Mouse (Mus musculus) heart, embryonic 14.5 days (tissue): ENCODE measurements around the gene Rflnb. TPM values are rescaled to one million over a fixed set of nuclear protein-coding genes. Genes with fewer than 3 reads are reported as not detected.

ENCODE experiments used
- ATAC-seq: fragments of 200-750 bp; cut with Nextera tagmentation; 2 replicates; pipeline ENCODE4 v1.8.0; 2017; ENCODE audit warnings: low read depth, moderate TSS enrichment; ENCODE audit not compliant: insufficient number of reproducible peaks, insufficient read depth, low FRiP score
- H3K27ac ChIP-seq, 2 experiments: fragments of 200-500 bp in 1 of 2; fragments of 300-500 bp in 1 of 2; sonication (generic) in 1 of 2; replicated peaks in 1 of 2; 2 replicates each; pipeline ENCODE4 v1.5.1; 2012 to 2014; ENCODE audit warnings: low read depth in 2 of 2, low read length in 2 of 2, control low read depth in 1 of 2, mild to moderate bottlenecking in 1 of 2, mixed read lengths in 1 of 2; ENCODE audit not compliant: control insufficient read depth in 1 of 2, insufficient read depth in 1 of 2
- H3K27me3 ChIP-seq: fragments of 300-500 bp; sonication (generic); 2 replicates; pipeline ENCODE4 v1.6.1; 2014; ENCODE audit warnings: mild to moderate bottlenecking, low read length, control low read depth; ENCODE audit not compliant: control insufficient read depth, insufficient read depth
- H3K36me3 ChIP-seq: fragments of 300-500 bp; sonication (generic); 2 replicates; pipeline ENCODE4 v1.6.1; 2014; ENCODE audit warnings: mild to moderate bottlenecking, control low read depth, low read length, mixed read lengths; ENCODE audit not compliant: control insufficient read depth, insufficient read depth
- H3K4me1 ChIP-seq, 2 experiments: fragments of 200-500 bp in 1 of 2; fragments of 300-500 bp in 1 of 2; sonication (generic) in 1 of 2; 2 replicates each; pipeline ENCODE4 v1.6.1; 2012 to 2014; ENCODE audit warnings: low read length in 2 of 2, control low read depth in 1 of 2, mixed read lengths in 1 of 2; ENCODE audit not compliant: control insufficient read depth in 2 of 2, insufficient read depth in 2 of 2
- H3K4me2 ChIP-seq: fragments of 300-500 bp; sonication (generic); 2 replicates; pipeline ENCODE4 v1.6.1; 2014; ENCODE audit warnings: mild to moderate bottlenecking, low read length
- H3K4me3 ChIP-seq, 2 experiments: fragments of 200-500 bp in 1 of 2; fragments of 300-500 bp in 1 of 2; sonication (generic) in 1 of 2; 2 replicates each; pipeline ENCODE4 v1.5.1; 2012 to 2014; ENCODE audit warnings: low read length in 2 of 2, mild to moderate bottlenecking in 2 of 2, control low read depth in 1 of 2, low read depth in 1 of 2, moderate library complexity in 1 of 2; ENCODE audit not compliant: control insufficient read depth in 1 of 2, insufficient read depth in 1 of 2
- H3K9ac ChIP-seq: fragments of 300-500 bp; sonication (generic); 2 replicates; pipeline ENCODE4 v1.6.1; 2014; ENCODE audit warnings: mild to moderate bottlenecking, low read length
- H3K9me3 ChIP-seq: fragments of 300-500 bp; sonication (generic); 2 replicates; pipeline ENCODE4 v1.6.1; 2016; ENCODE audit warnings: low read length, control low read depth; ENCODE audit not compliant: control insufficient read depth
- WGBS: fragments of 180-500 bp; shearing (Covaris S2); extraction: QIAGEN DNeasy Blood & Tissue Kit; methylation state at CpG from one replicate; pipeline ENCODE4 v1.1.7; 2014; 5-methylcytosine and 5-hydroxymethylcytosine counted together
- polyA plus RNA-seq: library from polyadenylated mRNA; unstranded; fragments of >200 nt; fragmentation: Nextera tagmentation; extraction: Ambion mirVana; gene quantifications from 2 replicates; pipeline ENCODE4 v1.2.1, GENCODE M21; 2014

Rflnb gene
- polyA plus RNA-seq, 1 experiment from 2014 or later, result 11.5 TPM

DNA sequence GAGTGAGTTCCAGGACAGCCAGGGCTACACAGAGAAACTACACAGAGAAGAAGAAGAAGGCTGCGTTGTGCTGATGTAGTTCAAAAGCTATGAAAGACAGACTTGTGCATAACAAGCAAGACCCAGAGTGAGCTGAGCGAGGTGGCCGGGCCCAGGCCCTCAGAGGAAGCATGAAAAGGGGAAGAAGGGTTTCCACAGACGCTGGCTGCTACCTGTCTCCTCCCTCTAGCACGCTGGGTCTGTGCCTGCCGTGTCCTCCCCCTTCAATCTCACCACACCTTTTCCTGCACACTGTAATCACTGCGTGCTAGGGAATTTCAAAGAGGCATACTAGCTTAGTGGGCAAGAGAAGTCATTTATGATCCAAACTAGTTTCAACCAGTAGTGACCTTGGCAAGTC is 36.8 kb upstream of the Rflnb start:
- 80% methylated on average over 7 of the region's 7 CpGs for WGBS

DNA sequence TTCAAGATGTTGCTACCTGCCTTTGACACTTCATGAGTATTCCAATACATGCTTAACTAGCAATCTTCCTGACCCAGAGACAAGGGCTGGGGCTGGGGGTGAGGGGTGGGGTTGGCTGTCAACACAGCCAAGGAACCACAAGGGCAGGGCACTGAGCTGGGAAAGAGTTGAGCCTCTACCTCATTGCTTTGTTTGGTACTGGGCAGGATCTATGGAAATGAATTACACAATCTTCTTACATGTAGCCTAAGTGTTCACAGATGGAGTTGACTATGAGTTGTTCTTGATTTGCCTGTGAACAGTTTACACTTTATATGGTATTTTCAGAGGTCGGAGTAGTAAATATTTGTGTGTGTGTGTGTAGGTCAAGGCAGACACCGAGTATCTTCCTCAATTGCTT is 33.3 kb upstream of the Rflnb start:
- WGBS, result 91% methylated on average over 2 of the region's 2 CpGs
- Histone ChIP-seq H3K4me1 (peaks cover 6 to 14% of the 10 kb centered on the region in 2 experiments; a peak in 3 of 4 replicates), H3K9me3 (no peaks in the 10 kb centered on the region), H3K27ac (no peak overlapping the region), H3K9ac (no peak overlapping the region), H3K4me2 (no peak overlapping the region), H3K4me3 (no peak overlapping the region), H3K27me3 (no peaks in the 10 kb centered on the region), H3K36me3 (peaks cover 20% of the 10 kb centered on the region)
- no peak for ATAC-seq

More for the DNA sequence above, 36.8 kb upstream of the Rflnb start:
- no peaks in the 10 kb centered on the region for H3K27me3 ChIP-seq
- no peak overlapping the region for H3K27ac ChIP-seq
- peaks cover 6 to 17% of the 10 kb centered on the region in 2 experiments; a peak in 3 of 4 replicates for H3K4me1 ChIP-seq
- no peaks in the 10 kb centered on the region for H3K9me3 ChIP-seq
- ATAC-seq, result no peak
- no peak overlapping the region for H3K4me3 ChIP-seq
- H3K4me2 ChIP-seq, result no peak overlapping the region
- peaks cover 24% of the 10 kb centered on the region for H3K36me3 ChIP-seq
- no peak overlapping the region for H3K9ac ChIP-seq

DNA sequence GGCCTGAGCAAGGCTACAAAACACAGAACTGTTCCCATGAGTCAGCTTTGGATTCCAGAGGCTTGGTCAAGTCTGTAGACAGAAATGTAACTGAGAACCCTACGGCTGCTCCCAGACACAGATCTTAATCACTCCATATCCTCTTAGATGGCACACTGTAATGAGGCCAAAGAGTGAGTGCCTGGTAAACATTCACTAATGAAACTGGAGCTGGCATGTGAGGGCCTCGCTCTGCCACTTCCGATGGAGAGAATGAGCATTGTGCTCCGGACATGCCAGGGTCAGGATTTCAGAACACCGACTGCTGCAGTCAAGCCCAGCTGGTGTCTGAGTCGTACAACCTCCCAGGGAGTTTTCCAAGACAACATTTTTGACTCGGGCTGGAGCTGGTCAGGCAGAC is 32.4 kb upstream of the Rflnb start:
- H3K9me3 ChIP-seq, result no peaks in the 10 kb centered on the region
- peaks cover 20% of the 10 kb centered on the region for H3K36me3 ChIP-seq
- 63% methylated on average over 7 of the region's 7 CpGs for WGBS
- H3K27ac ChIP-seq, result peak overlapping the region in 1 of 2 experiments; percentile 24; a peak in 1 of 4 replicates
- H3K27me3 ChIP-seq, result no peaks in the 10 kb centered on the region
- peaks cover 5 to 7% of the 10 kb centered on the region in 2 experiments; a peak in 3 of 4 replicates for H3K4me1 ChIP-seq
- no peak overlapping the region for H3K9ac ChIP-seq
- H3K4me3 ChIP-seq, result no peak overlapping the region
- H3K4me2 ChIP-seq, result no peak overlapping the region
- ATAC-seq, result no peak

DNA sequence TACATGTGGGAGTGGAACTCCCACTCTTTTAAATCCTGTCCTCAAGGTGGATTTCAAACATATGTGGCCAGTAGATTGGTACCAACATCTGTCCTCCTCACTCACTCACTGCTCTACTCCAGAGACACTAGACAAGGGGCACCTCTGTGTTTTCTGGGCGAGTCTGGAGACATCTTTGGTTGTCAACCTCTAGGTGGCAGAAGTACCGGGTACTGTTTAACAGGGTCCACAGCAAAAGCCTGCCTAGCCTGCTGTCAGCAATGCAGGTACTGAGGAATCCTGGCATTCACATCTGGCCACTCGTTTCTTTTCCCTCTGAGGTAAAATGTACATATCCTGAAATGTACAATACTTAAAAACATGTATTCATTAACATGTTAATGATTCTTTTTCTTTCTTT is 28.9 kb upstream of the Rflnb start:
- Histone ChIP-seq H3K27ac (no peak overlapping the region), H3K27me3 (no peaks in the 10 kb centered on the region), H3K4me1 (peaks cover 3 to 5% of the 10 kb centered on the region in 2 experiments; a peak in 2 of 4 replicates), H3K36me3 (0 out of 2 replicates have a peak, but pooled peaks cover 9% of the 10 kb centered on the region), H3K9me3 (no peaks in the 10 kb centered on the region), H3K4me2 (no peak overlapping the region), H3K4me3 (no peak overlapping the region), H3K9ac (no peak overlapping the region)
- ATAC-seq, result no peak
- WGBS, result 29% methylated on average over 3 of the region's 3 CpGs

DNA sequence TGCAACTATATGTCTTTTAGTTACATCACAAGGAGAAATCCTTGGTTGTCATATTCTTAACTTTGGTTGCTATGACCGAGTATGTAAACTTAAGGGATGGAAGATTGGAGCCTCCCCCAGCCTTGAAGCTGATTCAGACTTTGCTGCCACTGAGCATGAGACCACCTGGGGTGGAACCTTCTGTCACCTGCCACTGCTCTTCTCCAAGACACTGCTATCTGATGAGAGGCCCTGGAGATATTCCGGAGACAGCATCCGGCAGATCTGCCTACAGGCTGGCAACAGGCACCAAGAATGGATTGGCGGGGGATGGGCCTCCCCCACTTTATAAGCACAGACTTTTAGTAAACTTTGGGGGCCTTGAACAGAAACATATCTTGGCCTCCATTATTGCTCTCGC is 24.9 kb upstream of the Rflnb start:
- Histone ChIP-seq H3K4me2 (no peak overlapping the region), H3K27ac (no peak overlapping the region)

DNA sequence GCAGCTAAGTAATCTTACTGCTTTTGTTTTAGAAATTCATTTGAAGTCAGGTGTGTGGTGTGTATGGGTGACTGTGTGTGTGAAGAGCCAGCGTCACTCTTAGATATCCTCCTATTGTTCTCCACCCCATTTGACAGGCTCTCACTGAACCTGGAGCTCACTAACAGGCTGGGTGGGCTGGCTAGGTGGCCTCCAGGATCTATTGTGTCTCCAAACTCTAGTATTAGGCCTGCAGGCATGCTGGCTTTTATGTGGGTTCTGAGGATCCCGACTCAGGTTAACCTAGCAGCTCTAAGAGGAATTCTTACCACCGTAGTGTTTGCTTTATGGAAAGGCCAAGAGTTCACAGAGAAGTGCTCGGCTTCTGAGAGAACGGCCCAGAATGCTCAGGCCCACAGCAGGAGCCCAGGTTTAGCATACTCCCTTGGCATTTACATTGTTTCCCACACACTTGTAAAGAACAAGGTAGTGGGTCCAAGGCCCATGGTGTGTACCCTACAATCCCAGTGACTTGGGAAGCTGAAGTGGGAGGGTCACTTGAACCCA is 23.5 kb upstream of the Rflnb start:
- 78% methylated on average over 5 of the region's 5 CpGs for WGBS
- ATAC-seq, result no peak
- no peak overlapping the region for H3K9ac ChIP-seq
- H3K27ac ChIP-seq, result no peak overlapping the region
- H3K27me3 ChIP-seq, result no peaks in the 10 kb centered on the region
- H3K4me1 ChIP-seq, result no peaks in the 10 kb centered on the region
- H3K9me3 ChIP-seq, result no peaks in the 10 kb centered on the region
- no peak overlapping the region for H3K4me2 ChIP-seq
- peaks cover 15% of the 10 kb centered on the region for H3K36me3 ChIP-seq
- H3K4me3 ChIP-seq, result no peak overlapping the region

More for the DNA sequence above, 24.9 kb upstream of the Rflnb start:
- peaks cover 5% of the 10 kb centered on the region; the same call in 1 of the 2 replicates for H3K36me3 ChIP-seq
- no peaks in the 10 kb centered on the region for H3K9me3 ChIP-seq
- no peak overlapping the region for H3K4me3 ChIP-seq
- ATAC-seq, result no peak
- no peaks in the 10 kb centered on the region for H3K4me1 ChIP-seq
- 80% methylated on average over 5 of the region's 5 CpGs for WGBS
- H3K27me3 ChIP-seq, result no peaks in the 10 kb centered on the region
- no peak overlapping the region for H3K9ac ChIP-seq

DNA sequence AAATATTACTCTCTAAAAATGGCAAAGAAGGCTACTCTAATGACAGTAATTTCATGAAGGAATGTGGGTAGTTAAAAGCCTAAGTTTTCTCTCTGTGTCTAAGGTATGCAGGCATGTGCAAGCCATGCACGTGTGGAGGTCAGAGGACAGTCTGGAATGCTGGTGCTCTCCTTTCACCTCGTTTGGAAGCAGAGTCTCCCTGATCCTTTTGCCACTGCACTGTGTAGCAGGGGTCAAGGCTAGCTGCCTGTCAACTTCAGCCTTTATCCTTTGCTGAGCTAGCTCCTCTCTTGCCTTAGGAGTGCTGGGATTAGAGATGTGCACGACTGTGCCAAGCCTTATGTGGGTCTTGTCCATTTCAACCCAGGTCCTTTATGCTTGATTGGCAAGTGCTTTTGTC is 22.9 kb upstream of the Rflnb start:
- Histone ChIP-seq H3K9ac (no peak overlapping the region), H3K4me2 (no peak overlapping the region), H3K27me3 (no peaks in the 10 kb centered on the region), H3K9me3 (no peaks in the 10 kb centered on the region), H3K36me3 (peaks cover 19% of the 10 kb centered on the region), H3K4me3 (no peak overlapping the region), H3K4me1 (no peaks in the 10 kb centered on the region; a peak in 1 of 4 replicates), H3K27ac (no peak overlapping the region)
- WGBS, result 39% methylated on average over 3 of the region's 3 CpGs
- ATAC-seq, result no peak

DNA sequence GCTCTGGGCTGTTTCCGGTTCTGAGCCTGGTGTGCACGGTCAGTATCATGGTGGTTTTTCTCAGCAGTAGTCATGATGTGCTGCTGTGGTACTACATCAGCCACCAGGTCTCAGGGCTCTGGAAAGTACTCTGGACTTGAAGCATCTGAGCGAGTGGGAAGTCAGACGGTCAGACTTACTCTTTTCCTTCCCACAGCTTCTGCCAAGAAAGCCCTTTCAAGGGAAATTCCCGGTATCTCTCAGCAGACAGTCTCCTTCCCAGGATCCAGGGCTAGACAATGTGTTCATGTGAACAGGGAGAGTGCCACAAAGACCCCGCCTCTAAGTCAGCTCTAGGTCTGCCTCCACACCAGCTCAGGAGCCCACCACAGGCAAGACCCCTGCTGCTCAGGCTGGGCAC is 17.8 kb upstream of the Rflnb start:
- Histone ChIP-seq H3K27me3 (no peaks in the 10 kb centered on the region), H3K9ac (no peak overlapping the region), H3K4me3 (no peak overlapping the region), H3K4me2 (no peak overlapping the region), H3K9me3 (no peaks in the 10 kb centered on the region), H3K36me3 (peaks cover 22% of the 10 kb centered on the region), H3K27ac (no peak overlapping the region), H3K4me1 (peaks cover 7 to 13% of the 10 kb centered on the region in 2 experiments)
- no peak for ATAC-seq
- WGBS, result 64% methylated on average over 6 of the region's 6 CpGs
